Mouse (Mus musculus) ES-Bruce4 (cell line): ENCODE results near the gene Vmn1r55. TPM values are rescaled to one million over a fixed set of nuclear protein-coding genes. Genes with fewer than 3 reads are reported as not detected.

ENCODE experiments used
- H3K27ac ChIP-seq: 2 replicates; pipeline ENCODE4 v1.5.1; 2012; ENCODE audit warnings: low read length, inconsistent platforms; ENCODE audit not compliant: insufficient read depth
- H3K27me3 ChIP-seq: 2 replicates; pipeline ENCODE4 v1.6.1; 2012; ENCODE audit warnings: mild to moderate bottlenecking, low read length, inconsistent platforms; ENCODE audit not compliant: control insufficient read depth, poor library complexity, insufficient read depth, severe bottlenecking
- H3K36me3 ChIP-seq: 2 replicates; pipeline ENCODE4 v1.6.1; 2012; ENCODE audit warnings: inconsistent platforms, mild to moderate bottlenecking, low read length, moderate library complexity; ENCODE audit not compliant: control insufficient read depth, poor library complexity, insufficient read depth, severe bottlenecking
- H3K4me1 ChIP-seq: one replicate; pipeline ENCODE4 v1.8.1; 2011; ENCODE audit warnings: low read length; ENCODE audit not compliant: control insufficient read depth, insufficient read depth
- H3K4me3 ChIP-seq: 2 replicates; pipeline ENCODE4 v1.5.1; 2011; ENCODE audit warnings: low read depth, mild to moderate bottlenecking, low read length
- H3K9ac ChIP-seq: 2 replicates; pipeline ENCODE4 v1.6.1; 2012; ENCODE audit warnings: low read depth, mild to moderate bottlenecking, inconsistent platforms; ENCODE audit not compliant: poor library complexity, severe bottlenecking
- H3K9me3 ChIP-seq: replicated peaks from 2 replicates; pipeline ENCODE4 v1.6.1; 2012; ENCODE audit warnings: mild to moderate bottlenecking, low read length, inconsistent platforms; ENCODE audit not compliant: control insufficient read depth, poor library complexity, insufficient read depth, severe bottlenecking
- CTCF ChIP-seq: IDR thresholded peaks from one replicate; pipeline ENCODE4 v1.8.1; 2011; ENCODE audit warnings: low read depth, low read length
- EP300 ChIP-seq: IDR thresholded peaks from 2 replicates; pipeline ENCODE4 v1.6.1; 2011; ENCODE audit warnings: low read depth, low read length; ENCODE audit not compliant: insufficient read depth
- POLR2A ChIP-seq: IDR thresholded peaks from one replicate; pipeline ENCODE4 v1.8.1; 2011; ENCODE audit warnings: low read length; ENCODE audit not compliant: insufficient read depth
- polyA plus RNA-seq: library from polyadenylated mRNA; stranded (reverse); fragments of >200 nt; gene quantifications from 2 replicates; pipeline ENCODE4 v1.2.4, GENCODE M21; 2011; ENCODE audit warnings: low read depth; ENCODE audit not compliant: missing spikeins, insufficient read depth, insufficient read length

Vmn1r55 gene
- polyA plus RNA-seq, 1 experiment: 0.06 TPM

DNA sequence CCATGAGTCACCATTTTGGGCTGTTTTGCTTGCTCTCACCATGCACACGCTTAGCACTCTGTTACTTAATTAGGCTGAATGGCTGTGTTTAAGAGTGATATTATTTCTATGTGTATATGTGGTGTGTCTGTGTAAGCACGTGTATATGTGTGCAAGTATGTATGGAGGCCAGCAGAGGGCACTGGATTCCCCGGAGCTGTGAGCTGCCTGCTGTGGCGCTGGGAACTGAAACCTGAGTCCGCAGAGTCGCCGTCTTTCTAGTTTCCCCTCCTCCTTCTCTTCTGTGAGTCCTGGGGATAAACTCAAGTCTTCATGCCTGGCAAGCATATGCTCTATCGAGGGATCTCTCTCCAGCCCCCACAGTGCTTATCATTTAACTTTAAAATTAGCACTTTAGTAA is 40.2 kb downstream of the Vmn1r55 start:
- Histone ChIP-seq H3K36me3 (no peaks in the 10 kb centered on the region), H3K4me3 (no peak overlapping the region), H3K27ac (no peak overlapping the region), H3K9ac (no peak overlapping the region), H3K9me3 (no peaks in the 10 kb centered on the region), H3K27me3 (no peaks in the 10 kb centered on the region), H3K4me1 (no peaks in the 10 kb centered on the region)
- TF ChIP-seq EP300 (no peak), CTCF (peak; percentile 57)

GRCm38 (mm10) chr7:5108272-5108671 is 41.2 kb downstream of the Vmn1r55 start:
- H3K27me3 ChIP-seq: no peaks in the 10 kb centered on the region
- no peaks in the 10 kb centered on the region for H3K4me1 ChIP-seq
- no peak overlapping the region for H3K4me3 ChIP-seq
- no peak overlapping the region for H3K9ac ChIP-seq
- no peak overlapping the region for H3K27ac ChIP-seq
- TF ChIP-seq EP300 (no peak), CTCF (no peak), POLR2A (no peak)
- no peaks in the 10 kb centered on the region for H3K9me3 ChIP-seq
- H3K36me3 ChIP-seq: no peaks in the 10 kb centered on the region

DNA sequence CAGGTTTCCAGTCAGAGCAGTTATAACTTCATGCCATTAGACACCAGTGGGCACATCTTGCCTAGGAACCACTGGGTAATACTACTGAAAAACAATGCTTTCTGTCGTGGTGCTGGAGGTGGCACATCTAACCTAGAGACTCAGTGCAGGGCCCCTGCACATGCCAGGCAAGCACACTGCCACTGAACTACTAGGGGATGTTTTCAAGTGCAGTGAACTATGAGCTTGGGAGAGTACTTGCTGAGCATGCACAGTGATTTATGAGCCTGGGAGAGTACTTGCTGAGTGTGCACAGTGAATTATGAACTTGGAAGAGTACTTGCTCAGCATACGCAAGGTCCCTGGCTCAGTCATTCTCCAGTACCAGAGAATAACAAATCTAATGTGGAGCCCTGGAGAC is 46.9 kb downstream of the Vmn1r55 start:
- TF ChIP-seq POLR2A (no peak), CTCF (no peak), EP300 (no peak)
- Histone ChIP-seq H3K4me1 (peaks cover 3% of the 10 kb centered on the region), H3K27ac (no peak overlapping the region), H3K36me3 (peaks cover 5% of the 10 kb centered on the region), H3K9me3 (no peaks in the 10 kb centered on the region), H3K4me3 (no peak overlapping the region), H3K9ac (no peak overlapping the region), H3K27me3 (no peaks in the 10 kb centered on the region)

DNA sequence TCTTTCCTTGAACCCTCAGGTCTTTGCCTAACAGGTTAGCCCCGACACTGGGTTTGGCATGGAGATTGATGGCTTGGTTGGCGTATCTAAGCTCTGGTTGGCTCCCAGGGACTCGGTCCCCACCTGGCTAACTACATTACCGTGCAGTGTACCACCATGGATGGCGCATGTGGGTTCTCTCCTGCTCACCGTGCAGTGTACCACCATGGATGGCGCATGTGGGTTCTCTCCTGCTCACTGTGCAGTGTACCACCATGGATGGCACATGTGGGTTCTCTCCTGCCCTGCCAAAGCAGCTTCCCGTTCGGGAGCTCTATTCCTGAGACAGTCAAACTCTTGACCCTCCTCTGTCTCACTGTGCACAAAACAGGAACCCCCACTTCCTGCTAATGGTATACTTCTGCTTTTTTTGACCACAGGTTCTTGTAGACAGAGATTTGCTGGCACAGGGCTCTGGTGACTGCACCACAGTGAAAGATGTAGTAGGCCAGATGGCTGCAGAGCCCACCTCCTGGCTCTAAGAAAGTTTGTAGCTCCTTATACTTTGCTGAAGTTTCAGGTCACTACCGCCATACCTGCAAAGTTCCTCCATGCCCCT is 48.3 kb downstream of the Vmn1r55 start:
- Histone ChIP-seq H3K9me3 (no peaks in the 10 kb centered on the region), H3K9ac (no peak overlapping the region), H3K27me3 (no peaks in the 10 kb centered on the region), H3K4me3 (no peak overlapping the region), H3K4me1 (peaks cover 3% of the 10 kb centered on the region), H3K27ac (no peak overlapping the region), H3K36me3 (peaks cover 13% of the 10 kb centered on the region)
- no peak for TF ChIP-seq EP300
- TF ChIP-seq CTCF: no peak
- TF ChIP-seq POLR2A: no peak

DNA sequence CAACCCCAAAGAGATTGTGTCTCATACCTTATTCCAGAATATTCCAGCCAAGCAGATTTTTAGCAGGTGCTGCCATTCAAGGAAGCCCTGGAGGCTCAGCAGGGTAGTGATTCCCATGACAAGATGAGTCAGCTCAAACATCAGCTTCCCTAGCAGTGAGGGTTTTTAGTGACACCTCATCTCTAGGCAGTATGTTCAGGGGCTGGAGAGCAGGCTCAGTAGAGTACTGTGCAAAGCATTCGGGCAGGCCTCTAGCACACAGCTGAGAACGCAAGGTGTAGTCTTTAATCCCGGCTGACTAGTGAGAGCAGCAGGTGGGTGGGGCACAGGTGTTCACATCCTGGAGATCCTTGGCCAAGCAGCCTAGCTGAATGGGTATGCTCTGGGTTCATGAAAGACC is 49.7 kb downstream of the Vmn1r55 start:
- Histone ChIP-seq H3K27me3 (no peaks in the 10 kb centered on the region), H3K27ac (no peak overlapping the region), H3K9me3 (no peaks in the 10 kb centered on the region), H3K4me1 (peaks cover 3% of the 10 kb centered on the region), H3K4me3 (no peak overlapping the region), H3K36me3 (peaks cover 27% of the 10 kb centered on the region), H3K9ac (no peak overlapping the region)
- no peak for TF ChIP-seq CTCF
- no peak for TF ChIP-seq EP300
- TF ChIP-seq POLR2A: no peak

- peaks cover 3% of the 10 kb centered on the region for H3K4me1 ChIP-seq
- no peaks in the 10 kb centered on the region for H3K9me3 ChIP-seq
- TF ChIP-seq CTCF (no peak), EP300 (no peak), POLR2A (no peak)
- no peak overlapping the region for H3K9ac ChIP-seq
- H3K27ac ChIP-seq: no peak overlapping the region
- peaks cover 31% of the 10 kb centered on the region for H3K36me3 ChIP-seq
- H3K27me3 ChIP-seq: no peaks in the 10 kb centered on the region
- no peak overlapping the region for H3K4me3 ChIP-seq
Measured at GRCm38 (mm10) chr7:5098769-5099168, 50.7 kb downstream of the Vmn1r55 start.
